Mouse (Mus musculus): ENCODE results near the gene Tmem171.

Tmem171 gene

DNA sequence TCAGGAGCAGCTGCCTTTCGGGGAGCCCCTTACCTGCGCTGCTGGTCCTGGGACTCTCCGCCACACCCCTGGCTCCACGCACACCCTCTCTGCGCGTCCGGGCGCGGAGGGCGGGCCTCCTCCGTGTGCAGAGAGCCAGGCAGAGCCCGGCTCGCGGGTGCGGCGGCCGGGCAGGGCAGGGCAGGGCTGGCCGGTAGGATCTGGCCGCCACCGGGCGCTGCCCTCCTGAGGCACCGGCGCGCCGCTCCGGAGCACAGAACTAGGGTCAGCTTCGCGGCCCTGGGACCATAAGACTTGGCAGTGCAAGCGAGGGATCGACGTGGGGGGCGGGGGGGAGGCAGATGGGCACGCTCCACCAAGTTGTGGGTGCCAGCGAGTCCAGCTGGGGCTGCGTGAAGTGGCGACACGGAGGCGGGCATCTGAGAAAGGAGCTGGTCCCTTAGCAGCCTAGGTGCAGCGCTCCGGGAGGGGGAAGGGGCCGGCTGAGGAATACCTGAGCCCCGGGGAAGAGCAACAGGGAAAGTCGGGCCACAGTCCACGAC is at the start of gene Tmem171:
Gene Tmem171 (minus strand): TSS at position 62 of the 542 bp plus-strand sequence.
- DNase-seq (ENCODE audit: low read depth) = peak; percentile 13

DNA sequence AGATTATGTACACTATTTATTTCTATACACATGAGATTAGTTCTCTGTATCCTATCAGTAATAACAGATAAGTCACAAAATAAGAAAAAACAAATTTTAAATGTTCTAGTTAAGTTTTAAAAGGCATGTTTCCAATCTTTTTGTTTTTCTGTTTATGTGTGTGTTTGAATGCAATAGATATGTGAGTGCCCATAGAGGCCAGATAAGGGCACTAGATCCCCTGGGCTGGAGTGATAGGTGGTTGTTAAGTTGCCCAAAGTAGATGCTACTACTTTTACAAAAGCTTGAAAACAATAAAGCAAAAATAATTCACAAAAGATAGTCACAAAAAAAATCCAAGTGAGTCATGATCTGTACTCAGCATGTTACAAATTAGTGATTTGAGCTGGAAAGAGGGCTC is 49.2 kb upstream of the Tmem171 start:
- DNase-seq (ENCODE audit: low read depth) = no peak

DNA sequence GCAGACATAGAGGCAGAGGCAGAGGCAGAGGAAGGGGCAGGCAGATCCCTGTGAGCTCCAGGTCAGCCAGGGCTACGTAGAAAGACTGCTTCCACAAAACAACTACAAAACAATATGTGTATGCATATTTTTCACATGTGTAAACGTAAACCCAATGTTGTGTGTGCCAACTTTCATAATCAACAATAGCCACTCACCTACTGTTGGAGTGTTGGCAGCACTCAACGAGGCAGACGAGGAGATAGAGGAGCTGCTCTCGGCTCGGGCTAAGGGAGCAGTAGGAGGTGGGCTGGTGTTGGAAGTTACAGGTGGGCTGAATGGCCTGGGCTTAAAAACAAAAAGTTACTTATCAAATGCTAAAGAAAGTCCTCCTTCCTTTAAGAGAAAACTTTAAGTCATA is 48.6 kb upstream of the Tmem171 start:
- DNase-seq (ENCODE audit: low read depth) = no peak

DNA sequence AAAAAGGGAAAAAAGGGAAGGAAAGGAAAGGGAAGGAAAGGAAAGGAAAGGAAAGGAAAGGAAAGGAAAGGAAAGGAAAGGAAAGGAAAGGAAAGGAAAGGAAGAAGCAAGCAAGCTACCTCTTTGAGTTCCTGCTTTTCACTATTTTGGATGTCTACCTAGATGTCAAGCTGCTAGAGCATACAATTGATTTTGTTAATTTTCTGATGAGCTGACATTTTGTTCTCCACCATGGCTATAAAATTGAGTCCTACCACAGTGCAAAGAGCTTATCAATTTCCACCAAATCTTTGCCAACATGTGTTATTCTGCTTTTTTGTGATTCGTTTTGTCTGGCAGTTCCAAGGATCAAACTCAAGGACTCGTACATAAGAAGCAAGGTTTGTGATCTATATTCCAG is 43.6 kb upstream of the Tmem171 start:
- peak; percentile 36 for DNase-seq (ENCODE audit: low read depth)

DNA sequence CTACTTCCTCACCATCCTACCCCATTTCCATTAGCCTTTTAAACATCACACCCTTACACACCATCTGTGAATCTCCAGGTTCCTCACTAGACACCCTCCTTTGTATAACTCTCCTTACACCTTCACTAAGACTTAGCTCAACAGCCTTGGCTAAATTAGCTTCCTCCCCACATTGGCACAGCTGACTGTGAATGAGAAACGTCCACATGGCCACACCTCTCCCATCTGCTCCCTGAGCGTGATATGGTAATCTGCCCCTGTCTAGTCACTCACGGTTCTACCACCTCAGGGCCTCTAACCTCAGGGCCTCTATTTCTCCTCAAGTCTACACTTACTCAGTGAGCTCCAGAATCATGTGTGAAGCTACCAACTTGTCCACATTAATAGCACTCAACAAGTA is 38.7 kb upstream of the Tmem171 start:
- no peak for DNase-seq (ENCODE audit: low read depth)

DNA sequence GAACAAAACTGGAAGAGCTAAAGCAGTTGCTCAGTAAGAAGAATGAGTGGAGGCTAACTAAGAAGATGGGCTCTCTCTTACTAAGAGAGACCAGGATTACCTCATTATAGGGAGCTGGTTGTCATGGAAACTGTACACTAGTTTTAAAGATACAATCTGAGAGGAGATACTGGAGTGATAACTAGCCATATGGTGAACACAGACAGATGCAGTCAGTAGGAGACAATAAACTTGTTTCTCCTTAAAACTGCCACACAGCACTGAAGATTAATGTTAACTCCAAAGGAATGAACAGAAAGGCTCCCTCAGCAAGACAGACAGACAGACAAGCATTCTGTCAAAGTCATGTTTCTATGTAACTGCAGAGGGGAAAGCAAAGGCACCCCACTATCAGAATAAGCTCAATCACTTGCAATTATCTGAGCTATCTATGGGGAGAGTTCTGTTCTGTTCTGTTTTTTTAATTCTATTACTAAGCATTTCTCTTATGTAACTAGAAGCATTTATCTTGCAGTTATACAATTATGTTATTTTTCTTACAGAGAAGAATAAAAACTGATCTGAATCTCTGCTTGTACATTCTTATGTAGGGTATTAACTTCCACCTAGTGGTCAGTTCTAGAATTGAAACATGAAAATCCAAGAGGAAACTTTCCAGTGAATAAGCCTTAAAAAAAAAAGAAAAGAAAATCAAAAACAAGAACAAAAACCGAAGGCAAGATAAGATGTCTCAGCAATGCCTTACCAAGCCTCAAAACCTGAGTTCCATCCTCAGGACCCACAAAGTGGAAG is 34.8 kb upstream of the Tmem171 start:
- peak; percentile 31 for DNase-seq (ENCODE audit: low read depth)

DNA sequence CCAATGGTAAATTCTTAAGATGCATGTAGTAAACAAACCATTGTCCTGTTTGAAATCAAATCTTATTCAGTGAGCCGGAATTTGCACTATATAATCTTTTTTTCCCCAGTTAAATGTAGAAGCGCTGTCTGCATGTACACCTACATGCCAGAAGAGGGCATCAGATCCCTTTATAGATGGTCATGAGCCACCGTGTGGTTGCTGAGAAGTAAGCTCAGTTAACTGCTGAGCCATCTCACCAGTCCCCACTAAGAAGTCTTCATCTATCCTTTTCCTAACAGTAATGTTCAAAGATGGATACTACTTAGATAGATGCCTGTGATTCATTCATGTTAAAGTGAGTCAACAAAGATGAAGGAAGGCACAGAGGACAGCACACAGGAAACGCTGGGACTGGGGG is 31.9 kb upstream of the Tmem171 start:
- peak; percentile 38 for DNase-seq (ENCODE audit: low read depth)

DNA sequence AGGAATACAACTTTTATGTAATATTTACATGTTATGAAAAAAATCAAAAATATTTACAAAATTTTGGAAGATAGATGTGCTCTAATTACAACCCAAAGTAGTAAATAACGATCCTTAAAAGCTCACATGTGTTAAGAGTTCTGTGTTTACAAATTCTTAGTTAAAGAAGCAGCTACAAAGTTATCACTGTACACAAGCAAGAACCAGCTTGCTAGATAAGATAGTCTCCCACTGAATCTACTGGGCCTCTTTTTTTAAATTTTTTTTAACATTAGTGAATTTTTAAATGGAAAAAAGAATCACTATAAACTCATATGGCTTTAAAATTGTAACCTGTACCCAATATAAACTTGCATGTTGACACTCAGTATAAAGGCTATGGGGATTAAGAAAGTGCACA is 28.8 kb upstream of the Tmem171 start:
- no peak for DNase-seq (ENCODE audit: low read depth)

DNA sequence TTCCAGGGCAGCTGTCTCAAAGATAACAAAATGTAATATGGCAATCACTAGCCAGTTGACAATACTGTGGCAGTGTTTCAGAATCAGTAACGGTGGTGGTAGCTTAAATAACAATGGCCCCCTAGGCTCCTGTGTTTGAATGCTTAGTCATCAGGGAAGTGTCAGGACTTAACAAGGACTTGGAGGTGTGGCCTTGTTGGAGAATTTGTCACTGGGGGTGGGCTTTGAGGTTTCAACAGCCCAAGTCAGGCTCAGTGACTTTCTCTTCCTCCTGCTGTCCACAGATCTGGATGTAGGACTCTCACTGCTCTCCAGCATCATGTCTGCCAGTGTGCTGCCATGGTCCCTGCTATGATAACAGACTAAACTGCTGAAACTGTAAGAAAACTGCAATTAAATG is 27.7 kb upstream of the Tmem171 start:
- DNase-seq (ENCODE audit: low read depth) = no peak

DNA sequence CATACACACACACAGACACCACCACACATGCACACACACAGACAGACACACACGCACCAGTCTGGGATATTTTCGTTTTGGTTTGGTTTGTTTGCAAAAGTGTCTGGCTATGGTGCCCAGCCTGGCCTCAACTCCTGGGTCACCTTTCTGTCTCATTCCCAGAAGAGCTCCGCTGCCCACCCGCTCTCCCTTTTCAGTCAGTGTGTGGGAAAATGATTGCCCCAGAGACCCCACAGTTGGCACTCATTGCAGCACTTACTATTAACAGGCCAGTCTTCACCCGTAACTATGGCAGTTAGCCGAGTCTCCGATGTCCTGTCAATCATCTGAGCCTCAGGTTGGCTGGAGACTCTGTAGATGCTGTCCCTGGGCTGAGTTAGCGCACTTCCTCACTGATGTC is 21.5 kb upstream of the Tmem171 start:
- no peak for DNase-seq (ENCODE audit: low read depth)

DNA sequence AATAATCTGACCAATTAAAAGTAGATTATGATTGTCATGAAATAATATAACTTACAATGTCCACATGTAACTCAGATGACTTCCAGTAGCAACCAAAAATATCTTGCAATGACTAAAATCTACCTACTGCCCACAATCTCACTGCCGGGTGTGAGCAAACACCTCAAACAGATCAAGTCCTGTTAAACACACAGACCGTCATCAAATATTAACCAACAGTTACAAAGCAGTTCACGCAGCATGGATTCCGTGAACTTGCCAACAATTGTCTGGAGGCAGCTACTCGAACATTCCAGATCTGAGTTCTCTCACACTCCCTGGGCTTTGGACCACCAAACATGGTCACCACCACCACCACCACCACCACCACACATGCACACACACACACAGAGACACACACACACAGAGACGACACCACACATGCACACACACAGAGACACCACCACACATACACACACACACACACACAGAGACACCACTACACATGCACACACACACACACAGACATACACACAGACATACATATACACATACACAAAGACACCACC is 20.9 kb upstream of the Tmem171 start:
- no peak for DNase-seq (ENCODE audit: low read depth)

DNA sequence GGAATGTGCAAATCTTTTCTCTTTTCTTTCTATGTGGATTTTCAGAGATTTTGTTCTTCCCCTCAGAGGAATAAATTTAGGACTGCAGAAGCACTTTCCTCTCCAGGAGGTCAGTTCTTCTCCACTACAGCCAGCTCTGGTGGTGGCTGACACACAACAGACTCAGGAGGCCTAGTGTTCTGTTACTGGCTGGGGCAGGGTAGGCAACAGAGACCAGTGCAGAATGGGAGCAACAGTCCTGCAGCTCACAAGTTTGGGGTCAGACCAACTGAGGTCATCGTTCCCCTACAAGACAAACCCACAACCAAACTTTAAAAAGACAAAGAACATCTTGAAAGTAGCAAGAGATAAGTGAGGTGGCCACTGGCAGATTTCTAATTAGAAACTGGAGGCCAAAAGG is 16.0 kb upstream of the Tmem171 start:
- no peak for DNase-seq (ENCODE audit: low read depth)

DNA sequence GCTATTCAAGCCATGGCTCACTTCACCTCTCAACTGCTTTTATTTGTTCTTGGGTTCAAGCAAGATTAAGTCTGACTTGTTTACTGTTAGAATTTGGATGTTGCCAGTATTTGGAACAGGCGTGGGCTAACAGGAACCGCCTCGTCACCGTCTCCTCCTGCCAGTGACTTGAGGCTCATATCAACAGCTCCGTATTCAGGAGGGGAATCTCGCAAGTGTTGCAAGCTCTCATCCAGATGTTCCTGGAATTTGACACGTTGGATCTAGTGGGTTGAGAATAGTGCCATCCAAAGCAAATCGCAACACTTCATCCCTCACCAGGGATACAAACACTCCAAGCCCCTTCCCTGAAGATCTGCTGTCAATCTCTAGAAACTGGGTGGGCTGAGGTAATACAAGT is 15.6 kb upstream of the Tmem171 start:
- DNase-seq (ENCODE audit: low read depth) = no peak

DNA sequence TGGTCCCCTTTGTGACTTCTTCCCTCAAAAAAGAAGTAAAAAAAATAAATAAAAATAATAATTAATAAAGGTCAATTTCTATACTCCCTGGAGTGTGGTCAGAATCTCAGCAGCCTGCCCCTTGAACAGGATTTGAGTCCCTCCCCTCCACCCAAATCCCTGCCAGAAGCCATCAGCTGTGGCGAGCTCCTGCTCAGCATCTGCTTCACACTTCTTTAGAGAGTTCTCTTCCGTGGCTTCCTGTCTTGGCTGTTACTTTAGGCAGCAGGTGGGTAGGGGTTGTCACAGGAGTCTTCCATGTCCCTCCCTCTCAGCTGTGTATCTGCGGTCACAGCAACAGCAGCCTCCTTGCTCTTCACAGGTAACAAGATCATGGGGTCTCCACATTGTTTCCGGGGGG is 10.9 kb upstream of the Tmem171 start:
- DNase-seq (ENCODE audit: low read depth) = no peak

DNA sequence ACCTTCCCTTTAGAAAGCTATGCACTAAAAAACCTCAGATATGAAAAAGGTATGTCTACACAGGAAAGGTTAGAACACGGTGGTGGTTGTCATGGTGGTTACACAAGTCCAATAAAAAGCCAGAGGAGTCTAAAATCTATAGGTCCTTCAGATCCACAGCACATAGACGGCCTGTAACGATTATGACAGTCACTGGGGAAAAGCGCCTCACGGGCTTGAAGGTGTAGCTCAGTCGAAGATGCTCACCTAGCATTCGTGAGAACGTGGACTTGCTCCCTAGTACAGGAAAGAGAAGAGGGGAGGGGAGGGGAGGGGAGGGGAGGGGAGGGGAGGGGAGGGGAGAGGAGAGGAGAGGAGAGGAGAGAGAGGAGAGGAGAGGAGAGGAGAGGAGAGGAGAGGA is 9.2 kb upstream of the Tmem171 start:
- DNase-seq (ENCODE audit: low read depth) = no peak

DNA sequence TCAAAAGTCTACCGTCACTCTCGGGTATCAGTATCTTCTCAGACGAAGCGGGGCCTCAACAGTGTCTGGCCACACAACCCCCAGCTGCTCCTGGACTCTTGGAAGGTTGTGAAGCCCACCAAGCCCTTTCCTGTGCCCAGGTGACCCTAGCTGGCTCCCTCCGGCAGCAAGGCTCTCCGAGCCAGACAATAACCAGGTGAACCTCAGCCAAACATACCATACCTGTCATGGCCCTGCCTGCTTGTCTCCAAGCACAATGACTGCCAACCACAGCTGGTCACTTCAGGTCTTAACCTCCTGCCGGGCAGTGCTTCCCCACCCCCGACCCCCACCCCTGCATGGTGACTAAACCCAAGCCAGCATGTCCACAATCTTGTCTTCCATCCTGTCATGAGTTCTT is 7.7 kb upstream of the Tmem171 start:
- no peak for DNase-seq (ENCODE audit: low read depth)

DNA sequence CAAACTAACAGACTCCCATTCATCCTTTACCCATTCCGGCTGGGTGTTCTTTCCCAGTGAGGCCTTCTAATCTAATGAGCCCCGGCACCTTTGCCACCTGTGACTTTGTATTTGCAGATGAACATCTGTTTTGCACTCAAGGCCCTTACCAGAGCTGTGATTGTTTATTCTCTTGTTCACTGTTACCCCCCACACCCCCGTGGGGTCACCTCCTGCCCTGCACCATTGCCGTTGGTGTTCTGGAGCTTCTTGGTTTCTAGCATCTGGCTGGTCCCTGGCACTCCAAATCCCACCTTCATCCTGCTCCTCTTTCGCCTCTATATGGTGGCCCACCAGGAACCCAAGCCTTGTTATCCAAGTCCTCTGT is 6.7 kb upstream of the Tmem171 start:
- DNase-seq (ENCODE audit: low read depth) = no peak

DNA sequence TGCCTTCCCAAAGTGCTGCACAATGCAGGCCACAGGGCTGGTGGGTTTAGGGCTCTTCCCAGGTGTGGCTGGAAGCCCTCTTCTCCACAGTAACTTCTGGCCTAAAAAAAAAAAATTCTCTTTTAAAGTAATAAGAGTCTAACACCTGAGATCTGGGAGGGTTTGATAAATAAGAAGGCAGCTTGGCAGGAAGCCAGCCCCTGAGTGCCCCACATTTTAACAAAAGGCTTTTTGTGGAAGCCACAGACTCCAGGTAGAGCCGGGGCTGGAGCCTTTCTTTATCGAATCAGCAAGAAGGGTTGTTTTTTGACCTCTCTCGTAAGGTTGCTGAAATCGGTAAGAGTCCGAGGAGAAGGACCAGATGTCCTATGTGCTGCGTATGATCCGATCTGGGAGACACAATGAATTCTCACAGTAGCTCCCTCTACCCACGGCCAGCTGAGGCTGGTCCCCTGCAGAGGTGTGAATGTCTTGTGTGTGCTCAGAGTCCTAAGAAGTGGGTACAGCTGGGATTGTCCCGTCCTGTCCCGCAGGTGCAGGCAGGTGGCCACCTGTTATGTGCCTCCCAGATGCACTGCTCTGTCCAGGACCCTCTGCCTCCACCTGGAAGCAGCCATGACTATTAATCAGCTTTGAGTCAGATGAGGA is 6.2 kb upstream of the Tmem171 start:
- no peak for DNase-seq (ENCODE audit: low read depth)

DNA sequence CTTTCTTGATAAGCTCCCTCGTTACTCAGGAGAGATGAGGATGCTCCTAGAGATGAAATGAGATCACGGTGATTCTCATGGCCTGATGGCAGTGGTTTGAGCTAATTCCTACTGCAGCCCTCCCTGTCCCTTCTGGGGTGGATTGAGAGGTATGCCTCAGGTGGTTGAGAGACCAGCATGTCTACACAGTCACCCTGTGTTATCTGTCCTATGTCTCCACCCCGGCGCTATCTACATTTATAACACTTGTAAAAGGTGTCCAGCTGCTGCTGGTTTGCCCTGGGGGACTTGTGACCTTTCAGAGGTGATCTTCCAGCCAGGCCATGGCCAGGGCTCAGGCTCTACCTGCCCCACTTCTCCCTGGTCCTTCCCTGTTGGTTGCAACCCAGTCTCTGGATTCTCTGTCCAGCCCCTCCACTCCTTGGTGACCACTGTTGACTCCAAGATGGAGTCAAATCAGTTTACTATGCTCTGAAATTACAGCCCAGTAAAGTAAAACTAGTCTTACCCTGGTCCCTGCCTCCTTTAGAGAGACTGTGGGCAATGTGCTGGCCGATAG is 5.4 kb upstream of the Tmem171 start:
- no peak for DNase-seq (ENCODE audit: low read depth)

DNA sequence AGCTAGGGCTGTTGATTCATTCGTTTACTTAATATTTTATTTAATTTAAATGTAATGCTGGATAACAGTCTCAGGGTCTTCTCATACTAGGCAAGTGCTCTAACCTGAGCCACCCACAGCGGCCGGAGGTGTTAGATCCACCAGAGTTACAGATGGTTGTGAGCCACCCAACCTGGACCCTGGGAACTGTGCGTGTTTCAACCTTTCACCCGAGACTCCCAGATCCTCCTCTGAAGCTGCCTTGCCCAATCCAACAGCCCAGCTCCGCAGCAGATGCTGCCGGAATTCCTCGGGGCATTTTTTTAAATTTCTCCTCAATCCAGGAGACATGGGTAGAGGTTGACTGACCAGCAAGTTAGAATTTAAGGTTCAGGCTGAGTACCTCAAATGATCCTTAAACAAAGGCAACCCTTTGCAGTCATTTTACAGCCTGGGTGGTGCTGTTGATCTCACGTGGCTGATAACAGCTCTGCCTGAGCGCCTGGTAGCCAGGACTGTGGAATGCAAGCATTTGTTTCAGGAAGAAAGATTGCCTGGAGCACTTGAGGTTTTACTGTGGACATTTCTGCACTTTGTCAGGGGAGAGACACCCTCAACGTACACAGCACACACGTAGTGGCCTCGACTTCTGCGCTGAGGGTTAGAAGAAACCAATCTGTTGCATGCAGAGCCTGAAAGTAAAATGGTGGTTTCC is 4.6 kb upstream of the Tmem171 start:
- no peak for DNase-seq (ENCODE audit: low read depth)

DNA sequence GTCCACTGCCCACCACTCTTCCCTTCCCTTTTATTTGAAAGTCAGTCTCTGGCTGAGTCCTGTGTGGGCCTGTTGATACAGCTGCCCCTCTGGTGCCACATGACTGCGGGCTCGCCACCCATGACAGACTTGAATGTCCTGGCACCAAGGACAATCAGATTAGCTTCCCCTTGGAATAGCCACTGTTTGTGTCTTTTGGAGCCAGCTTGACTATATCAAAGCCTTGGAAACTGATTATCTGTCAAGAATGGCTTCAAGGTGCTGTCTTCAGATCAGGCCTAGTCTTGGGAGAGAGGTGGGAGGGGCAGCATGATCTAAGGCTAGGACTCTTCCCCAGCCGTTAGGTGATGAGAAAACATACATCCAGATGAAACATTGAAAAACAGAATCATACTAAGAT is 2.1 kb upstream of the Tmem171 start:
- DNase-seq (ENCODE audit: low read depth) = no peak

DNA sequence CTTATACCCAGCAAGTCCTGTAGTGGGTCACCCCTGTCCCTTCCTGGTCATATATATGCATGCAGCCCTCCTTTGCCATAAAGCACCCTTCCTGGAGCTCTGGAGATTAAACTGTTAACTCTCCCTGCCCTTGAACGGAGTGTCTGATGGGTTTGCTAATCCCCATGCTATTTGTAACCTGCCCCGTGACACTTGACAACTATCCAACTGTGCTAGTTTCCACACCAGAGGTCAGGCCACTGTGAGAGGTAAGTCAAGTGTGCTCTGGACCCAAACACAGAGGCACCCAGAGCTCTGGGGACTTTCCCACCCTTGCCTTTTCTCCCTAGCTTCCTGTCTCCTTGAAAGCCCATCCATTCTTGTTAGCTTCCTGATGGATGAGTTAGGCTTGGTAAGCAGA is 912 bp upstream of the Tmem171 start:
- DNase-seq (ENCODE audit: low read depth) = no peak

DNA sequence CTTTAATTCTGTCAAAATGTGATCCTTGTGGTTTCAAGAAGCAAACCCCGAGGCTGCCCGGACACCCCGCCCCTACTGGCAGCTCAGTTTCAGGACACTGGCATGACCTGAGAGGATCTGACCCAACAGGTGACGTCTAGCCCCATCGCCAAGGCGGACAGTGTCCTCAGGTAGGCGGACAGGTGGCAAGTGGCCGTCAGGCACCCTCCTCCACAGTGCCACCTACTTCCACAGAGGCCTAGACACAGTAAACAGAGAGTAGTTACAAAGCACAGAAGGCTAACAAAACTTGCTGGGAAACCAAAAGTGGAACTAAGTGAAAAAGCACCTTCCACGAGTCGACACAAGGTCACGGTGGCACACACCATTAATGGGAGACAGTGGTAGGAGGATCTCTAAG is 1.3 kb downstream of the Tmem171 start:
- DNase-seq (ENCODE audit: low read depth) = peak; percentile 58
